Mouse (Mus musculus) embryo, embryonic 11.5 days (tissue): ENCODE data around the gene Fank1.
"Not testable (repeated sequence)": the region's sequence is repeated elsewhere in the genome, so short reads cannot be mapped to it uniquely, and the experiment has no call there.

Source experiments
- DNase-seq: peaks from one replicate; pipeline ENCODE4 v3.0.0-alpha.2; 2012; ENCODE audit warnings: low read depth, low spot score

Gene Fank1

DNA sequence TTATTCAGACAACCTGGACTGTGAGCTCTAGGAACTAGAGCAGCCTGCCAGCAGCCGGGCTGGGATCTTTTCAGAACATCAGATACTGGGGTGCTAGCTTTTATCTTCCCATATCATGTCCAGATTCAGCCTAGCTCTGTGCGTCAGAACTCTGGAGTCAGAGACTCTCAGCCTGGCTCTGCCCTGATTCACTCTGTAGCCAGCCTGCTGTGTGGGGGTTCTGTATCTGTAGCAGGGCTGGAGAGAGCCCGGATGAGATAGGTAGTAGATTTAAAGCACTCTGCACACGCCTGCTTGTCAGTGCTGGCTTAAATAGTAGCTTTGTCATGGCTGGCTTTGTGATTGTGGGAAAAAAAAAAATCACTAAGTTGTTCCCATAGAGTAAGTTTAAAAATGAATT is 51.9 kb downstream of the Fank1 start:
- no peak for DNase-seq

- DNase-seq: no peak
These were observed 52.9 kb downstream of the Fank1 start for GRCm38 (mm10) chr7:133829579-133829978.

DNA sequence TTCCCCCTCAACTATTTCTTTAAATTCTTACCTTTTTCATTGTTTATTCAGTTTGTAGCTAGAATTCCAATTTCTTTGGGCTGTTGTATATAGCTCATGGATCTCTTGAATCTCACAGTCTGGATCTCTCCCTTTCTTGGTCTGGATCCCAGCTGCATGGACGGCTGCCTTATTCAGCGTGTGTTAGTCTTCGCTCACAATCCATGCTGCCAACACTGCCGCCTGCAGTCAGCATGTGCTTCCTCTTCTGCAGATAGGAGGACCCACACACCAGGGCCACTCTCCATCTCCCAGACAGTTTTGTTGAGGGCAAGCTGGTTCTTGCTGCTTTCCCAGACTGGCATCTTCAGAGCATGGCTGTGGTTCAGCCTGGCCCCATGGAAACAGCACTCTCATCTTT is 62.9 kb downstream of the Fank1 start:
- DNase-seq: no peak

- no peak for DNase-seq
These were observed 65.4 kb downstream of the Fank1 start for GRCm38 (mm10) chr7:133842079-133842478.

DNA sequence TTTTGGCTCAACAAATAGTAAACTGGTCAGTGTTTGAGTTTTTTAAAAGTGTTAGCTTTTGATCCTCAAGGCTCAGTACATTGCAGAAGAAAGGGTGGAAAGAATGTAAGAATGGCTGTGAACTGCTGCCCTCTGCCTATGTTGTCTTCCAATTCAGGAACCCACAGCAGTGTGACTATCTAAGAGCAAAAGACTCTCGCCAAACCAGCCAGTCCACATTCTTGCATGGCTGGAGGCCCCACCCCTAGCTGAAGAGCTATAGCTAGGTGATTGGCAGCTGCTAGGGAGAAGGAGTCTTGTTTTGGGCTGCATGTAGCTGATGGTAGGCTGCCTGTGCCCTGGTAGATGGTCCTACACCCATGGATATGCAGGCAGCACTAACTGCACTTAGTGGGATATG is 70.5 kb downstream of the Fank1 start:
- DNase-seq: no peak

GRCm38 (mm10) chr7:133848180-133848579 is 71.5 kb downstream of the Fank1 start:
- DNase-seq: no peak

- no peak for DNase-seq
These were observed 74.1 kb downstream of the Fank1 start for GRCm38 (mm10) chr7:133850735-133851134.

DNA sequence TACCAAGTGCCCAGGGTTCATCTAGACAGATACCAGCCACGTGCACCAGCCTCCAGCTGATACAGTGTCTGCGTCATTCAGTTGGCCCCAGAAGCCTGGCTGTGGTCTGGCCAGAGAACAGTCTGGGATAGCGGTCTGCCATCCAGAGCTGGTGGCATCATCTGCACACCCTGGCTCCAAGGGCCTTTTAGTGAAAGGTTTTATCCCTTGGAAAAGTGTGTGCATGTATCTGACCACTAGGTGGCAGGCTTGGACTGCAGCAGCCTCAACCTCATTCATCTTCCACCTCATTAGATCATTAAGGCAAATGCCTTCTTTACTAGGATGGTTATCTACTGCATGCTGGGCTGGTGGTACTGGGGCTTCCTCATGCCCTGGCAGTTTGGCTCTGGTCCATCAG is 79.6 kb downstream of the Fank1 start:
- peak; percentile 66 for DNase-seq

- no peak for DNase-seq
These were observed 81.8 kb downstream of the Fank1 start for GRCm38 (mm10) chr7:133858506-133858905.

- no peak for DNase-seq
These were observed 82.9 kb downstream of the Fank1 start for GRCm38 (mm10) chr7:133859548-133859947.

DNA sequence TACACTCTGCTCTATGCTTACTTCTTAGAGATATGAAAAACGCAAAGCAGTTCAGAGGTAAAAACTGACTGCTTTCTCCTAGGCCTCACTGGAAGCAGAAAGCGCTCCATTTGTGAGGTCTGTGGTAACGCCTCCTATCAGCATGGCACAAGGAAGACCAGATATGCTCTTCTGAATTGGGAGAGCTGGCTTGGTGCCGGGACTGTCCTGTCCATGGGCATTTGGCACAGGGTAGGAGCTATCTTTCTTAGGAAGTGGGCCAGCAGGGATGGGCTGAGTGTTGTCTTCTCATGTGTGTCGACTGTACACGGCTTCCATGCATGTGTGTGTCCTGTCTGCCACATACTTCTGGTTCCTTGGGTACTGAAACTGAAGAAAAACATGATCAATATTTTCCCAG is 85.6 kb downstream of the Fank1 start:
- DNase-seq: no peak

GRCm38 (mm10) chr7:133862723-133863122 is 86.1 kb downstream of the Fank1 start:
- DNase-seq: no peak

DNA sequence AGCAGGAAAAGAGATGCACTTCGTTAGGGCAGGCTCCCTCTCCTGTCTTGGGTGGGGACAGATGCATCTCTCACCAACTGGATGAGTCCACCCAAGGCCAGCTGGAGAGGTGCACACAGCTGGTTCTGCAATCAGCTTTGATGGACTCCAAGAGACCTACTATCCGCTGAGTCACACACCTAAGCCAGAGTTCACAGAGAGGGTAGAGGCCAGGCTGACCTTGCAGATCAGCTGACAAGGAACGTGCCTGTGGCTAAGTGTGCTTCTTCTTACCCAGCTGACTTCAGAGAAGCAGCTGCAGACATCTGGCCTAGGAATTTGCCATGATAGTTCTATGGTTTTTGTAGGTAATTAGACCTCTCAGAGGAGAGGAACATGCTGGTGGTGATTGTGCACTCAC is 86.5 kb downstream of the Fank1 start:
- no peak for DNase-seq

- DNase-seq: no peak
These were observed 87.0 kb downstream of the Fank1 start for GRCm38 (mm10) chr7:133863684-133864083.

- no peak for DNase-seq
These were observed 93.6 kb downstream of the Fank1 start for GRCm38 (mm10) chr7:133870265-133870664.

DNA sequence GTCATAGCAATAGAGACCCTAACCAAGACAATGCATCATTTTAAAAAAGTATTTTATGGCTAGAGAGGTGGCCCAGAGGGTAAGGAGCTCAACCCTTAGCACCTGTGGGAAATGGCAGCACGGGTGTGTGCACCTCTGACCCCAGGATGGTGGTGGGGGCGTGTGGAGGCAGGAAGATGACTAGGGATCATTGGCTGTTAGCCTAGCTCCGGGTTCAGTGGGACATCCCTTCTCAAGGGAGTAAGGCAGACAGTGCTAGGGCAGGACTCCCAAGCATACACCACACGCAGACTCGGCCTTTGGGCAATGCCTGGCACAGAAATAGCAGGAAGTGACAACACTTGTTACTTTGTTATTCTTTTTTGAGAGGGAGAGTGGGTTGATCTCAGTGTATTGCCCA is 96.0 kb downstream of the Fank1 start:
- DNase-seq: no peak

DNA sequence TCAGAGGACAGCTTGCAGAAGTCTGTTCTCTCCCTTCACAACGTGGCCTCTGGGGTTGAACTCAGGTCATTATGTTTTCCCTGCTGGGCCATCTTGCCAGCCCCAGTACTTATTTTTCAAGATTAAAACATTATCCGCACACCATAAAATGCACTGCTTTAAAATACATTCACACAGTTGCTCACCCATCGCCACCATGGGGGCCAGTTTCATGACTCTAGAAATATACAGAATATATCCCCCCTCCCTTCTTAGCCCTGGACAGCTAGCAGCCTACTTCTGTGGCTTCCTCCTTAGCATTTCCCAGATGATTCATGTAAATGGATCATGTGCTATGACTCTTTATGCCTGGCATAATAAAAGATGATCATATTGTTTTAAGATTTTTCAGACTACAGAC is 99.5 kb downstream of the Fank1 start:
- no peak for DNase-seq

GRCm38 (mm10) chr7:133876646-133877342 is 100.1 kb downstream of the Fank1 start:
- DNase-seq: no peak

- DNase-seq: no peak
These were observed 103.1 kb downstream of the Fank1 start for GRCm38 (mm10) chr7:133879761-133880160.

- not testable (repeated sequence) for DNase-seq
These were observed 108.2 kb downstream of the Fank1 start for GRCm38 (mm10) chr7:133884759-133885431.

DNA sequence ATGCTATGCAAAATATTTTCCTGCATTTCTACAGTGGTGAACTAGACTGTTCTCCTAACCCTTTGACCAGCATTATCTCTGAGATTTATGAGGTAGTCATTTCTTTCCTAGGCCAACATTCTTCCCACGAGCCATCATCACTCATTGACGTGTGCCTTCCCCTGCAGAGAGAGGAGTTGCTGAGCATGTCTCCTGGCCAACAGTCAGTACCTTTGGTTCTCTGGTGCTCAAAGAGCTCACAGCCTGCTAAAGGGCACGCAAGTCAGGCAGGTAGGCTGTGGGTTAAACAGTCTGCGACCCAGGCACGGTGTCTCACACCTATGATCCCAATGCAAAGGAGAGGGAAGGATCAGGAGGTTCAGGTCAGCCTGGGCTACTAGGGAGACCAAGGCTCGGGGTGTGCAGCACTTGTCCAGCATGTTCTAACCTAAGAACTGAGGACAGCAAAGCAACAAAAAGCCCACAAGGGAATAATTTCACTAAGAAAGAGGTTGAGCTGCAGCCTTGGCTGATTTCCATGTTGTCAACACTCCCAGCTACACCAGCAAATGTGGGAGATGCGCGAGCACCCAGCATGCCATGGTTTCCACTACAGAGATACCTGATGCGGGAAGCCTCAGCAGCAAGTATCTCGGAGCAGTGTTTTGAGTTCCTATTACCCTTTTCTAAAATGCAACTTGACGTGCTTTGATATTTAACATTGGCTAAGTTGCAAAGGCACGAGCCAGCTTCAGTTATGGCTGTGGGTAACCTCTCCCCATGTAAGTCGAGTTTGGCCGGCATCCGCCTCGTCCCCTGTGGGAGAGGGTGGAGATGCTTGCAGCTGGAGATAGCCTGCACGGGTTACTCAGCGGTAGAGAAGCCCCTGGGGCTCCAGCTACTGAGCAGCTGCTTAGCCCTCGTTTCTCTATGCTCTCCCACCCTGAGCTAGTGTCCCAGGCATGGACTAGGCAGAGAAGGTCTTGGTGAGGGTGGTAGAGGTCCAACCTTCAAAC is 112.6 kb downstream of the Fank1 start:
- no peak for DNase-seq

- no peak for DNase-seq
These were observed 113.3 kb downstream of the Fank1 start for GRCm38 (mm10) chr7:133889986-133890385.
